In genomic region chr5:113090750-113091149, GRCm38 (mm10) we compare ENCODE assay signal across 17 mouse cellular contexts. TPM values are rescaled to one million over a fixed set of nuclear protein-coding genes. Genes with fewer than 3 reads are reported as not detected.
DNase-seq lines count a peak whose midpoint lies in the region; ATAC-seq and TF ChIP-seq lines count a peak whose summit lies in the region.
"Had no signal": no experiment of that assay in that cellular context is flagged by ENCODE, and none has a peak within 500 bp of the region (broad histone marks: within the 10 kb centered on the region; RNA-seq: fewer than 3 reads in every experiment).

No protein-coding gene starts in this region.

- no peak overlapping the region for H3K4me2 ChIP-seq in intestine, embryonic 14.5 days (ENCODE audit: low read length)
- no peak overlapping the region for H3K4me2 ChIP-seq in intestine, postnatal 0 days (replicated peaks; ENCODE audit: low read depth)
- H3K4me2 ChIP-seq in midbrain, embryonic 13.5 days (replicated peaks): no peak overlapping the region
- H3K4me2 ChIP-seq in neural tube, embryonic 14.5 days (ENCODE audit: low read depth, low read length): no peak overlapping the region
- H3K4me2 ChIP-seq: limb, embryonic 15.5 days had no signal

- TF ChIP-seq CTCF in intestine, postnatal 0 days (IDR thresholded peaks at IDR 0.05; ENCODE audit: low read depth): no peak

- no peak overlapping the region for H3K9ac ChIP-seq in intestine, embryonic 14.5 days (ENCODE audit: low read length)
- H3K9ac ChIP-seq in intestine, postnatal 0 days (ENCODE audit: low read depth, low read length): no peak overlapping the region
- no peak overlapping the region for H3K9ac ChIP-seq in midbrain, embryonic 13.5 days (replicated peaks)
- no peak overlapping the region for H3K9ac ChIP-seq in neural tube, embryonic 14.5 days (replicated peaks; ENCODE audit: low read depth, low read length)
- H3K9ac ChIP-seq: forebrain, postnatal 0 days; limb, embryonic 15.5 days had no signal

- WGBS in intestine, embryonic 14.5 days: 82% methylated on average over 11 of the region's 11 CpGs
- 64% methylated on average over 11 of the region's 11 CpGs for WGBS in intestine, postnatal 0 days
- WGBS in midbrain, embryonic 13.5 days: 95% methylated on average over 11 of the region's 11 CpGs
- 93% methylated on average over 11 of the region's 11 CpGs for WGBS in midbrain, embryonic 10.5 days
- WGBS in neural tube, embryonic 14.5 days: 87% methylated on average over 11 of the region's 11 CpGs

- no peaks in the 10 kb centered on the region for H3K9me3 ChIP-seq in intestine, embryonic 14.5 days (ENCODE audit: control insufficient read depth, low read length)
- no peaks in the 10 kb centered on the region for H3K9me3 ChIP-seq in intestine, postnatal 0 days (ENCODE audit: control insufficient read depth)
- no peaks in the 10 kb centered on the region for H3K9me3 ChIP-seq in midbrain, embryonic 13.5 days
- no peaks in the 10 kb centered on the region for H3K9me3 ChIP-seq in midbrain, embryonic 10.5 days (replicated peaks)
- no peaks in the 10 kb centered on the region for H3K9me3 ChIP-seq in neural tube, embryonic 14.5 days (ENCODE audit: control insufficient read depth, low read length)
- H3K9me3 ChIP-seq: limb, embryonic 15.5 days had no signal

- peak; percentile 7 for DNase-seq in cerebellum, adult 9-10 months
- DNase-seq in cerebellum, adult 11 months: no peak
- DNase-seq in intestine, embryonic 14.5 days (ENCODE audit: low spot score): no peak
- DNase-seq in midbrain, embryonic 10.5 days (ENCODE audit: low spot score): no peak
- no peak for DNase-seq in thymus, postnatal 14 days
- DNase-seq: adrenal gland, adult 8-10 months; heart, adult 2 months had no signal

- H3K4me1 ChIP-seq in intestine, embryonic 14.5 days (replicated peaks; ENCODE audit: control insufficient read depth, insufficient read depth, low read length): no peaks in the 10 kb centered on the region
- no peaks in the 10 kb centered on the region for H3K4me1 ChIP-seq in intestine, postnatal 0 days (replicated peaks; ENCODE audit: control insufficient read depth, insufficient read depth, low read length)
- peaks cover 7% of the 10 kb centered on the region; the same call in 1 of the 2 replicates for H3K4me1 ChIP-seq in midbrain, embryonic 13.5 days (replicated peaks)
- peaks cover 6% of the 10 kb centered on the region; the same call in 1 of the 2 replicates for H3K4me1 ChIP-seq in midbrain, embryonic 10.5 days
- peaks cover 9% of the 10 kb centered on the region for H3K4me1 ChIP-seq in neural tube, embryonic 14.5 days (ENCODE audit: control insufficient read depth, insufficient read depth, low read length)

- H3K36me3 ChIP-seq in intestine, embryonic 14.5 days (ENCODE audit: control insufficient read depth, insufficient read depth, low read length): peaks cover 24% of the 10 kb centered on the region; the same call in 1 of the 2 replicates
- H3K36me3 ChIP-seq in intestine, postnatal 0 days (ENCODE audit: control insufficient read depth, insufficient read depth): peaks cover 68% of the 10 kb centered on the region
- H3K36me3 ChIP-seq in midbrain, embryonic 13.5 days: no peaks in the 10 kb centered on the region
- H3K36me3 ChIP-seq in midbrain, embryonic 10.5 days: peaks cover 33% of the 10 kb centered on the region
- no peaks in the 10 kb centered on the region for H3K36me3 ChIP-seq in neural tube, embryonic 14.5 days (ENCODE audit: control insufficient read depth, insufficient read depth, low read length)

- no peaks in the 10 kb centered on the region for H3K27me3 ChIP-seq in intestine, embryonic 14.5 days (replicated peaks; ENCODE audit: control insufficient read depth, insufficient read depth, low read length)
- no peaks in the 10 kb centered on the region for H3K27me3 ChIP-seq in intestine, postnatal 0 days (replicated peaks; ENCODE audit: control insufficient read depth, insufficient read depth, low read length)
- H3K27me3 ChIP-seq in midbrain, embryonic 13.5 days: no peaks in the 10 kb centered on the region
- no peaks in the 10 kb centered on the region for H3K27me3 ChIP-seq in midbrain, embryonic 10.5 days (ENCODE audit: low read depth, poor library complexity, severe bottlenecking)
- H3K27me3 ChIP-seq in neural tube, embryonic 14.5 days (ENCODE audit: control insufficient read depth, insufficient read depth, low read length): no peaks in the 10 kb centered on the region
- H3K27me3 ChIP-seq: limb, embryonic 15.5 days had no signal

- 0 out of 2 replicates have a peak, but pooled peaks have one; percentile 14 for ATAC-seq in intestine, embryonic 14.5 days (replicated peaks; ENCODE audit: low FRiP score, low TSS enrichment, low read depth)
- ATAC-seq in intestine, postnatal 0 days: no peak
- peak; percentile 32; the same call in 1 of the 2 replicates for ATAC-seq in midbrain, embryonic 13.5 days
- 0 out of 2 replicates have a peak, but pooled peaks have one; percentile 12 for ATAC-seq in neural tube, embryonic 14.5 days (ENCODE audit: low read depth)
- ATAC-seq: CD4-positive, CD25-positive, alpha-beta regulatory T cell, adult 4 months had no signal

- no peak overlapping the region for H3K4me3 ChIP-seq in intestine, embryonic 14.5 days (ENCODE audit: low read depth, low read length)
- no peak overlapping the region for H3K4me3 ChIP-seq in intestine, postnatal 0 days (ENCODE audit: low read depth, low read length)
- no peak overlapping the region for H3K4me3 ChIP-seq in midbrain, embryonic 13.5 days (replicated peaks)
- H3K4me3 ChIP-seq in midbrain, embryonic 10.5 days: no peak overlapping the region
- H3K4me3 ChIP-seq in neural tube, embryonic 14.5 days (ENCODE audit: low read depth, low read length): no peak overlapping the region
- H3K4me3 ChIP-seq: heart, adult 2 months; limb, embryonic 15.5 days had no signal

- no peak overlapping the region for H3K27ac ChIP-seq in intestine, embryonic 14.5 days (ENCODE audit: low read depth)
- H3K27ac ChIP-seq in intestine, postnatal 0 days (ENCODE audit: low read depth, low read length): no peak overlapping the region
- H3K27ac ChIP-seq in midbrain, embryonic 13.5 days: no peak overlapping the region
- no peak overlapping the region for H3K27ac ChIP-seq in midbrain, embryonic 10.5 days (replicated peaks)
- H3K27ac ChIP-seq in neural tube, embryonic 14.5 days (ENCODE audit: low read depth, low read length): no peak overlapping the region
- H3K27ac ChIP-seq: heart, adult 2 months; limb, embryonic 15.5 days had no signal

RNA-seq across cellular contexts. Expression of gene Crybb3, which starts 9.4 kb away (rescaled TPM):
- polyA plus RNA-seq in intestine, embryonic 14.5 days (2014; fragmentation: Nextera tagmentation; extraction: Ambion mirVana): 0.28 and 1.2 TPM in 2 replicates
- 0.93 and 1.2 TPM in 2 replicates for polyA plus RNA-seq in intestine, postnatal 0 days (2015; fragmentation: Nextera tagmentation; extraction: Ambion mirVana)
- 0.27 and 0.42 TPM in 2 replicates for polyA plus RNA-seq in midbrain, embryonic 13.5 days (2015; fragmentation: Nextera tagmentation; extraction: Ambion mirVana)
- 0.40 and 2.0 TPM in 2 replicates for polyA plus RNA-seq in midbrain, embryonic 10.5 days (2016; fragmentation: Nextera tagmentation; extraction: Ambion mirVana)
- polyA plus RNA-seq in neural tube, embryonic 14.5 days (2014; fragmentation: Nextera tagmentation; extraction: Ambion mirVana): 0.82 and 0.91 TPM in 2 replicates
- polyA plus RNA-seq: CD4-positive, CD25-positive, alpha-beta regulatory T cell, adult 4 months had no signal

RNA-seq across cellular contexts. Expression of gene Crybb2, which starts 20.8 kb away (rescaled TPM):
- not detected in 2 replicates for polyA plus RNA-seq in intestine, embryonic 14.5 days (2014; fragmentation: Nextera tagmentation; extraction: Ambion mirVana)
- not detected in 2 replicates for polyA plus RNA-seq in intestine, postnatal 0 days (2015; fragmentation: Nextera tagmentation; extraction: Ambion mirVana)
- not detected in 2 replicates for polyA plus RNA-seq in midbrain, embryonic 13.5 days (2015; fragmentation: Nextera tagmentation; extraction: Ambion mirVana)
- not detected in 2 replicates for polyA plus RNA-seq in midbrain, embryonic 10.5 days (2016; fragmentation: Nextera tagmentation; extraction: Ambion mirVana)
- polyA plus RNA-seq in neural tube, embryonic 14.5 days (2014; fragmentation: Nextera tagmentation; extraction: Ambion mirVana): not detected in 2 replicates
- polyA plus RNA-seq: brain, embryonic 14.5 days; CD4-positive, CD25-positive, alpha-beta regulatory T cell, adult 4 months; forebrain, postnatal 0 days; heart, adult 2 months; heart, embryonic 16.5 days; limb, embryonic 15.5 days; midbrain, embryonic 14.5 days; stomach, embryonic 14.5 days had no signal
